Mouse (Mus musculus) embryonic fibroblast, embryonic 13.5 days (primary cell): ENCODE measurements around the gene Cks2.

Experiments
- CTCF ChIP-seq: IDR thresholded peaks from 2 replicates; pipeline ENCODE4 v1.5.1; 2011; ENCODE audit warnings: mild to moderate bottlenecking, control low read depth, low read length, moderate library complexity, borderline replicate concordance; ENCODE audit not compliant: insufficient read depth
- POLR2A ChIP-seq: IDR thresholded peaks from 2 replicates; pipeline ENCODE4 v1.6.1; 2011; ENCODE audit warnings: low read depth, mild to moderate bottlenecking, control low read depth, low read length, moderate library complexity

GRCm38 (mm10) chr13:51686966-51687365 is 41.9 kb downstream of the Cks2 start:
- TF ChIP-seq CTCF (no peak), POLR2A (no peak)
